Mouse (Mus musculus) induced T-regulatory cell, adult 2 months (primary cell): ENCODE data around the gene Adamts15.
A peak's percentile ranks its signal among the peaks of the same experiment; 100 is the strongest.

Experiments used
- DNase-seq: peaks from one replicate; pipeline ENCODE4 v3.0.0-alpha.2; 2012; ENCODE audit warnings: low read depth

The Adamts15 gene

GRCm38 (mm10) chr9:30922197-30922894, at the start of gene Adamts15:
Adamts15 (minus strand) TSS chr9:30922452.
- no peak for DNase-seq

GRCm38 (mm10) chr9:30971967-30972366, 49.7 kb upstream of the Adamts15 start:
- no peak for DNase-seq

- DNase-seq: no peak
Measured at GRCm38 (mm10) chr9:30970001-30970400, 47.7 kb upstream of the Adamts15 start.

GRCm38 (mm10) chr9:30968130-30968529, 45.9 kb upstream of the Adamts15 start:
- DNase-seq: no peak

GRCm38 (mm10) chr9:30966881-30967280, 44.6 kb upstream of the Adamts15 start:
- DNase-seq: no peak

GRCm38 (mm10) chr9:30964685-30965084, 42.4 kb upstream of the Adamts15 start:
- no peak for DNase-seq

GRCm38 (mm10) chr9:30963780-30964179, 41.5 kb upstream of the Adamts15 start:
- no peak for DNase-seq

GRCm38 (mm10) chr9:30955246-30955645, 33.0 kb upstream of the Adamts15 start:
- DNase-seq: no peak

DNA sequence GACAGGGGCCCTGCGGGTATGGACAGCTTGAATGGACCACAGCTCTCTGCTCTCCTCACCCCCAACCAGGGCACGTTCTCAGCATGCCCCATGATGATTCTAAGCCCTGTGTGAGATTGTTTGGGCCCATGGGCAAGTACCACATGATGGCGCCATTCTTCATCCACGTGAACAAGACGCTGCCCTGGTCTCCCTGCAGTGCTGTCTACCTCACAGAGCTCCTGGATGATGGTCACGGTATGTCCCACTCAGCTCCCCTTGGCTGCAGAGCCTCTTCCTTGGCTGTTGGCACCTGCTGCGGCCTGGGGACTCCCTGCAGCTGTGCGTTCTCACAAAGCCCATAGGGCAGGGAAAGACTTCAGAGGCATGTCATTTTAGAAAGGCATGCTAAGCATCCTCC, 31.0 kb upstream of the Adamts15 start:
- DNase-seq: peak; percentile 21

DNA sequence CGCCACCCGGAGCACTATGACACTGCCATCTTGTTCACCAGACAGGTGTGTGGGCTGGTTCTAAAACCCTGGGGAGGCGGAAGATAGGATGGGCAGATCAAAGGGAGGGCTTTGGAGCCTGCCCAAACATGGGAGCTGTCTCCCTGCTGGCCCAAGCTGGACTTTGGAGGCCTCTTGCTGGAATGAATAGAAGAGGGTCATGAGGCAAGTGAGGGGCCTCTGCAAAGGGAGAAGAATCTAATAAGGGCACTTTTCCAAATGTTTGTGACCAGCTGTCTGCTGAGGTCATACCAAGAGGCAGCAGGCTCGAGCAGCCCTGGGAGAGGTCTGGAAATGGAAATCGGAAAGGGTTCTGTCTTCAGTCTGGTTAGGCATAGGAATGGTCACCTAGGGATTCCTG, 29.2 kb upstream of the Adamts15 start:
- no peak for DNase-seq

- DNase-seq: no peak
Measured at GRCm38 (mm10) chr9:30950592-30950991, 28.3 kb upstream of the Adamts15 start.

DNA sequence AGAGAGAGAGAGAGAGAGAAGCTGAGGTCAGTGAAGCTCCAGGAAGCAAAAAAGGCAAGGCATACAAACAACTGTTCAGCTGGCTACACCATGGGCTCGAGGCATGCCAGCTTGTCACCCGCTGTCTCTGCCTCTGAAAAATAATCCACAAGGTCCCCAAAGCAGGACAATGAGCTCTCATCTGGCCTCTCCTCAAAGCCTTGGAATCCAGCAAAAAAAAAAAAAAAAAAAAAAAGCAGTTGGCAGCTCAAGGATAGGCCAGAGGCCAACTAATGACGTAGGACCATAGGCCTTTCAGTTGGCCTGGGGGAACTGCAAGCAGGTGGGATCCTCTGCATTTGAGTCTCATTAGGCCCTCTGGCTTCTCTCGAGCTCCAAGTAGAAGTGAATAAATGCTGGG, 27.7 kb upstream of the Adamts15 start:
- no peak for DNase-seq

DNA sequence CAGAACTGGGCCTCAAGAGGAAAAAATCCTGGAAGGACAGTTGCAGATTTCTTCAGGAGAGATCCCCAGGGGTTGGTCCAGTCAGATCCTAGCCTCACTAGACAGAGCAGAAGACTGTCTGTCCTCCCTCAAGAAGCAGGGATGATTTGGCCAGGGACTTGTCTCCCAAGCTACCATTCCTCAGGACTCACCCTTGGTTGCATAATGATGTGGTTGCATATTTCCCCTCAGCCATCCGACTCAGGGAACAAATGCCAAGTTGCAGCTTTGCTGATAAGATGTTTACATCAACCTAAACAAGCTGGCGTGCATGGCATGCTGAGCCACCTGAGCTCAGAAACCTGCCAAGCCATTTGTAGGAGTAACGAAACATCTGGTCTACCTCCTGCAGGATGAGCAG, 27.2 kb upstream of the Adamts15 start:
- DNase-seq: no peak

GRCm38 (mm10) chr9:30945276-30945675, 23.0 kb upstream of the Adamts15 start:
- no peak for DNase-seq

DNA sequence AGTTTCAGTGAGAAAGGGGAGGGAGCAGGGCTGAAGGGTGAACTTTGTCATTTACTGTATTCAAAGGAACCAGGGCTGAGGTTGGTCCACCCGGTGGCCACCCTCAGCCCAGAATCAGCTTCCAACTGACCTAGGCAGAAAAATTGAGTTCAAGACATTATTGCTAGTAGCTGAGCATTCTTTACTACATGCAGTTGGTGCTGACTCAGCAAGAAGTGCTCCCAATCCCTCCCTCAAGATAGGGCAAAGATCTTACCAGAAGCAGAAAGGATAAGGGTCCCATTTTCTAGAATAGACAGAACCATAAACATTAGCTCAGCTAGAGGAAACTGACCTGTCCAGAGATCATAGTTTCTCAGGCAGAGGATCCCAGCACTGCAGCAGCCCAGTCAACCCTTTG, 22.0 kb upstream of the Adamts15 start:
- DNase-seq: no peak

DNA sequence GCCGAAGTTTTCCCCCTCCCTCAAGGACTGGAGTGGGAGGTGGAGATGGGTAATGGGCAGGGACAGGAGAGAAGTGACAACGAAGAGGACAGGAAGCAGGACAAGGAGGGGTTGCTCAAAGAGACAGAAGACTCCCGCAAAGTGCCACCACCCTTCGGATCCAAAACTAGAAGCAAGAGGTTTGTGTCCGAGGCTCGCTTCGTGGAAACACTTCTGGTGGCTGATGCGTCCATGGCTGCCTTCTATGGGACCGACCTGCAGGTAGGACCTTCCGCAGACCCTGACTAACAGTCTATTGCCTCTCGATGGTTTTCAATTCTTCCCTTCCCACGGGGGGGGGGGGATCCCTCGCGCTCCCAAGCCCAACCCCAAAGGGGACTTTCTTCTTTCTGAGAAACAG, 21.1 kb upstream of the Adamts15 start:
- no peak for DNase-seq

DNA sequence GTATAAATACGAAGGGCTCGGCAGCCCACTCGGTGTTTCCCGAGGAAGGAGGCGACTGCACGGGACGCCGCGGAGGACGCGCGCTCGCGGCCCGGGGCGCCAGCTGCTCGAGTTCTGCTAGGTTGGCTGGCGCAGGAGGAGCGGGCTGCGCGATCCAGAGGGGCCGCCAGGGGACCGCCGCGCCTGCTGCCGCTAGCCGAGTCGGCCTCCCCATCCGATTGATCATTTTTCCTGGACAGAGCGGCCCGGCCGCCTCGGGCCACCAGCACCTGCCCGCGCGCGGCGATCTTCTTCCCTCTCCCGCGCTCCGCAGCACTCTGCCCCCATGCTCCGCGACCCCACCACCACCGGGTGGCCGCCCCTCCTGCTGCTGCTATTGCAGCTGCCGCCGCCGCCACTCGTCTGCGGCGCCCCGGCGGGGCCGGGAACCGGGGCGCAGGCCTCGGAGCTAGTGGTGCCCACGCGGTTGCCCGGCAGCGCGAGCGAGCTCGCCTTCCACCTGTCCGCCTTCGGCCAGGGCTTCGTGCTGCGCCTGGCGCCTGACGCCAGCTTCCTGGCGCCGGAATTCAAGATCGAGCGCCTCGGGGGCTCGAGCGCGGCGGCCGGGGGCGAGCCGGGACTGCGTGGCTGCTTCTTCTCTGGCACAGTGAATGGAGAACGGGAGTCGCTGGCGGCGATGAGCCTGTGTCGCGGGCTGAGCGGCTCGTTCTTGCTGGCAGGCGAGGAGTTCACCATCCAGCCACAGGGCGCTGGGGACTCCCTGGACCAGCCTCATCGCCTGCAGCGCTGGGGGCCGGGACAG, 20.5 kb upstream of the Adamts15 start, which contains the start of gene Adamts8:
Gene Adamts8 (plus strand): TSS at position 51 of the 802 bp plus-strand sequence.
- DNase-seq: no peak

DNA sequence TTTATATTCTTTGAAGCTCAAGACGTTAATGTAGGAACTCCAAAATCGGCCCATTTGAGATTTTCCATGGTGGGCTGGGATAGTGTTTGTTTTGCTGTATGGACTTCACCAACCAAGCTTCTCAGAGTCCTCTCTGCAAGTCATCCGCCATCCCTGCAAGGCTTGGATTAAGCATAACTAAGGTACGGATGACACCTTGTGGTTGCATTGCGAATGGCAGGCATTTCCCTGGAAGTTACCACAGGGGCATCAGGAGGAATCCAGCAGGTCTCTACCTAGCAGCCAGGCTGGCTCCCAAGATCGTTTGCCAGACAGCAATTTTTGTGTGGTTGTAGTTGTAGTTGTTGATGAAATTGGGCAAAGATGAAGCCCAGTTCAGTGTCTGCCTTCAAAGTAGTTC, 18.1 kb upstream of the Adamts15 start:
- DNase-seq: peak; percentile 67

DNA sequence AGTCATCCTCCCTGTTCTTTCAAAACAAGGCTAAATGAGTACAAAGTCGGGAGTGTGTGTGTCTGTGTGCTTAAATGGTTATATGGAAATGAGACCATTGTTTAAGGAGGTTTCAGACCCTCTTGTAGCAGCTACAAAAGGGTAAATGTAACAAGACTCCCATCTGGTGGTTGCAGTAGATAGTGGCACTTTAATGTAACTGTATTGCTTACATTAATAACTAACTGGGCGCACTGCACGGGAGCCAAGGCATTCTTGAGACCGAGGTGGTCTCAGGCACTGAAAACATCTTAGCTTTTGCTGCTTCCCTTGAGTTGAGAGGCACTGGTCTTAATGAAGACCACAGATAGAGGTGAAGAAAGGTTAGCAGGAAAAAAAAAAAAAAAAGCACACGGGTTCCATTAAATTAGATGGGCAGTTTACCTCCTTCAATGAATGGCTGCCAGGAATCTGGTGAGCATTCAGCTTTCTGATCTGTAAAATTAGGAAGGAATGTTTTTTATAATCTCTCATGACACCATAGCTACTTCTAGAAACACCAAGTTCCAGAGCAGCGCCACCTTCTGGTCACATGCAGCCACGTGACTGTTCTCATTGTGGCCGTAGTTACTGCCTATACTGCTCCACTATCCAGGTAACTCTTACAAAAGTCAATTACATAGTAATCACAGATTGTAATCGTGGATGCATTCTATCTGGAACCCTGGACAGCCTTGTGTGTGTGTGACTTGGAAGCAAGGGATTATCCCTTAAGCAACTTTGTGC, 14.6 kb upstream of the Adamts15 start:
- peak; percentile 39 for DNase-seq

DNA sequence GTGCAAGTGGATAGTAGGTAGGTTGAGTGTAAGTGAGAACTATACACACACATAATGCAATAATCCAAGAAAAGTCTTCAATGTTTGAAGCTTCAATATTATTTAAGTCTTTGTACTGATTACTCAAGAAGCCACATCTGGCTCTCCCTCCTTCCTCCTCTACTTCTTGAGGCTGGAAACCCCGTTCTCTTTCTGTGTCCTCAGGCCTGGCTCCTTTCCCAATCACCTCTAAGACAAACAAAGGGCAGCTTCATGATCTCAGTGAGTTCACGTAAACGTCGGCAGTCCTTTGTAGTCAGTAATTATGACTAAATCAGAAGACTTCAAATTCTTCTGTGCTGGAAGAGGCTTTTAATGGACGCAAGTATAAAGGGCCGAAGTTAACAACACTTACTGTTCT, 12.6 kb upstream of the Adamts15 start:
- DNase-seq: no peak

- no peak for DNase-seq
Measured at GRCm38 (mm10) chr9:30932346-30932745, 10.1 kb upstream of the Adamts15 start.

- no peak for DNase-seq
Measured at GRCm38 (mm10) chr9:30928759-30929158, 6.5 kb upstream of the Adamts15 start.
